Mouse (Mus musculus) cerebellum, adult 2 months (tissue): ENCODE data around the gene Col15a1.

Source experiments
- CTCF ChIP-seq: fragments of 200-500 bp; IDR thresholded peaks from 2 replicates; pipeline ENCODE4 v1.5.1; 2011; ENCODE audit warnings: low read depth, mild to moderate bottlenecking, control low read depth, low read length, moderate library complexity, borderline replicate concordance; ENCODE audit not compliant: insufficient read depth
- POLR2A ChIP-seq: fragments of 200-500 bp; IDR thresholded peaks from 2 replicates; pipeline ENCODE4 v1.6.1; 2011; ENCODE audit warnings: low read length, control low read depth, borderline replicate concordance; ENCODE audit not compliant: insufficient read depth

GRCm38 (mm10) chr4:47196173-47196572 lies 11.8 kb upstream of the Col15a1 start:
- TF ChIP-seq POLR2A (no peak), CTCF (no peak)
